ENCODE assay signal across 7 mouse cellular contexts in genomic region chr13:54610613-54610971, GRCm38 (mm10). TPM values are rescaled to one million over a fixed set of nuclear protein-coding genes. Genes with fewer than 3 reads are reported as not detected.
A peak's percentile ranks its signal among the peaks of the same experiment; 100 is the strongest.
DNase-seq lines count a peak whose midpoint lies in the region; ATAC-seq and TF ChIP-seq lines count a peak whose summit lies in the region.

No protein-coding gene starts in this region.

- H3K4me2 ChIP-seq in lung, embryonic 14.5 days = peak overlapping the region; percentile 98
- H3K4me2 ChIP-seq in liver, embryonic 12.5 days = peak overlapping the region; percentile 95
- H3K4me2 ChIP-seq in stomach, embryonic 14.5 days (replicated peaks; ENCODE audit: low read depth, low read length) = peak overlapping the region; percentile 95

- peak overlapping the region; percentile 73 for H3K4me3 ChIP-seq in lung, embryonic 14.5 days (ENCODE audit: low read depth, low read length)
- peak overlapping the region; percentile 83 for H3K4me3 ChIP-seq in liver, embryonic 12.5 days
- peak overlapping the region; percentile 62 for H3K4me3 ChIP-seq in stomach, embryonic 14.5 days (ENCODE audit: low read depth, low read length)

- no peak for DNase-seq in lung, embryonic 14.5 days
- no peak for DNase-seq in lung, postnatal 25 days (ENCODE audit: low spot score)
- DNase-seq in gastrocnemius, adult 8-10 months (ENCODE audit: low spot score in 2 of 2) = peak; percentile 17 to 20
- no peak for DNase-seq in T-cell, adult 2 months (ENCODE audit: low spot score)

- WGBS in lung, embryonic 14.5 days = 10% methylated on average over 13 of the region's 13 CpGs
- 15% methylated on average over 13 of the region's 13 CpGs for WGBS in liver, embryonic 12.5 days (ENCODE audit: insufficient replicate concordance)
- WGBS in stomach, embryonic 14.5 days = 12% methylated on average over 13 of the region's 13 CpGs

- H3K36me3 ChIP-seq in lung, embryonic 14.5 days (ENCODE audit: insufficient read depth) = no peaks in the 10 kb centered on the region
- peaks cover 14% of the 10 kb centered on the region for H3K36me3 ChIP-seq in liver, embryonic 12.5 days
- no peaks in the 10 kb centered on the region; the same call in 1 of the 2 replicates for H3K36me3 ChIP-seq in stomach, embryonic 14.5 days (ENCODE audit: control insufficient read depth, insufficient read depth, low read length)

- ATAC-seq in lung, embryonic 14.5 days (ENCODE audit: insufficient read depth) = peak; percentile 21
- ATAC-seq in common myeloid progenitor, adult 5-6 weeks (replicated peaks; ENCODE audit: low read depth, poor library complexity, severe bottlenecking) = peak; percentile 15; the same call in 1 of the 2 replicates
- ATAC-seq in liver, embryonic 12.5 days = no peak; the same call in 1 of the 2 replicates
- no peak for ATAC-seq in stomach, embryonic 14.5 days (ENCODE audit: insufficient number of reproducible peaks, insufficient read depth, low FRiP score, low read depth)

- H3K9me3 ChIP-seq in lung, embryonic 14.5 days (ENCODE audit: low read depth, low read length) = no peaks in the 10 kb centered on the region
- no peaks in the 10 kb centered on the region for H3K9me3 ChIP-seq in liver, embryonic 12.5 days (replicated peaks)
- H3K9me3 ChIP-seq in stomach, embryonic 14.5 days (ENCODE audit: control insufficient read depth, low read depth, low read length) = no peaks in the 10 kb centered on the region

- peak overlapping the region; percentile 74 for H3K9ac ChIP-seq in lung, embryonic 14.5 days
- peak overlapping the region; percentile 90 for H3K9ac ChIP-seq in liver, embryonic 12.5 days
- H3K9ac ChIP-seq in stomach, embryonic 14.5 days (replicated peaks; ENCODE audit: low read depth, low read length) = peak overlapping the region; percentile 67

- H3K27ac ChIP-seq in lung, embryonic 14.5 days (ENCODE audit: low read depth) = peak overlapping the region; percentile 69
- H3K27ac ChIP-seq in liver, embryonic 12.5 days = peak overlapping the region; percentile 83
- no peak overlapping the region; the same call in 1 of the 2 replicates for H3K27ac ChIP-seq in stomach, embryonic 14.5 days (ENCODE audit: low read length)

- H3K4me1 ChIP-seq in lung, embryonic 14.5 days (ENCODE audit: insufficient read depth) = no peaks in the 10 kb centered on the region
- H3K4me1 ChIP-seq in liver, embryonic 12.5 days = peaks cover 50% of the 10 kb centered on the region
- peaks cover 7% of the 10 kb centered on the region; the same call in 1 of the 2 replicates for H3K4me1 ChIP-seq in stomach, embryonic 14.5 days (ENCODE audit: control insufficient read depth, insufficient read depth, low read length)

- TF ChIP-seq CTCF in lung, embryonic 14.5 days (IDR thresholded peaks at IDR 0.05; ENCODE audit: low read depth) = no peak

- H3K27me3 ChIP-seq in lung, embryonic 14.5 days (ENCODE audit: insufficient read depth, low read length) = no peaks in the 10 kb centered on the region
- H3K27me3 ChIP-seq in liver, embryonic 12.5 days (replicated peaks) = no peaks in the 10 kb centered on the region
- no peaks in the 10 kb centered on the region for H3K27me3 ChIP-seq in stomach, embryonic 14.5 days (ENCODE audit: control insufficient read depth, insufficient read depth, low read length)

RNA-seq across cellular contexts. Expression of gene Cltb, which starts 0.6 kb away (rescaled TPM):
- 32.2 and 34.1 TPM in 2 replicates for polyA plus RNA-seq in lung, embryonic 14.5 days (2014; fragmentation: Nextera tagmentation; extraction: Ambion mirVana)
- total RNA-seq in common myeloid progenitor, adult 5-6 weeks (2017) = 13.4 and 23.5 TPM in 2 replicates
- total RNA-seq in gastrocnemius, adult 8-10 months (2022) = 100 to 1,000 TPM; 168 to 177 (median 172) TPM
- polyA plus RNA-seq in liver, embryonic 12.5 days (2016; fragmentation: Nextera tagmentation; extraction: Ambion mirVana) = 51.2 and 52.6 TPM in 2 replicates
- 40.3 and 45.6 TPM in 2 replicates for polyA plus RNA-seq in stomach, embryonic 14.5 days (2014; fragmentation: Nextera tagmentation; extraction: Ambion mirVana)

RNA-seq across cellular contexts. Expression of gene Faf2, which starts 11.0 kb away (rescaled TPM):
- polyA plus RNA-seq in lung, embryonic 14.5 days (2014; fragmentation: Nextera tagmentation; extraction: Ambion mirVana) = 103 and 106 TPM in 2 replicates
- total RNA-seq in common myeloid progenitor, adult 5-6 weeks (2017) = 35.5 and 63.5 TPM in 2 replicates
- 10 to 100 TPM; 11.6 to 12.1 (median 11.9) TPM for total RNA-seq in gastrocnemius, adult 8-10 months (2022)
- 35.3 and 39.9 TPM in 2 replicates for polyA plus RNA-seq in liver, embryonic 12.5 days (2016; fragmentation: Nextera tagmentation; extraction: Ambion mirVana)
- polyA plus RNA-seq in stomach, embryonic 14.5 days (2014; fragmentation: Nextera tagmentation; extraction: Ambion mirVana) = 120 and 131 TPM in 2 replicates

RNA-seq across cellular contexts. Expression of gene Higd2a, which starts 20.6 kb away (rescaled TPM):
- polyA plus RNA-seq in lung, embryonic 14.5 days (2014; fragmentation: Nextera tagmentation; extraction: Ambion mirVana) = 167 and 171 TPM in 2 replicates
- total RNA-seq in common myeloid progenitor, adult 5-6 weeks (2017) = 45.8 and 52.8 TPM in 2 replicates
- 100 to 1,000 TPM; 131 to 155 (median 141) TPM for total RNA-seq in gastrocnemius, adult 8-10 months (2022)
- 127 and 135 TPM in 2 replicates for polyA plus RNA-seq in liver, embryonic 12.5 days (2016; fragmentation: Nextera tagmentation; extraction: Ambion mirVana)
- 205 and 233 TPM in 2 replicates for polyA plus RNA-seq in stomach, embryonic 14.5 days (2014; fragmentation: Nextera tagmentation; extraction: Ambion mirVana)

RNA-seq across cellular contexts. Expression of gene Nop16, which starts 20.7 kb away (rescaled TPM):
- 70.2 and 84.2 TPM in 2 replicates for polyA plus RNA-seq in lung, embryonic 14.5 days (2014; fragmentation: Nextera tagmentation; extraction: Ambion mirVana)
- total RNA-seq in common myeloid progenitor, adult 5-6 weeks (2017) = 51.0 and 70.5 TPM in 2 replicates
- total RNA-seq in gastrocnemius, adult 8-10 months (2022) = 10 to 100 TPM; 14.8 to 18.9 (median 16.7) TPM
- polyA plus RNA-seq in liver, embryonic 12.5 days (2016; fragmentation: Nextera tagmentation; extraction: Ambion mirVana) = 82.4 and 85.5 TPM in 2 replicates
- polyA plus RNA-seq in stomach, embryonic 14.5 days (2014; fragmentation: Nextera tagmentation; extraction: Ambion mirVana) = 76.2 and 87.5 TPM in 2 replicates

RNA-seq across cellular contexts. Expression of gene Arl10, which starts 35.8 kb away (rescaled TPM):
- 23.8 and 28.2 TPM in 2 replicates for polyA plus RNA-seq in lung, embryonic 14.5 days (2014; fragmentation: Nextera tagmentation; extraction: Ambion mirVana)
- total RNA-seq in common myeloid progenitor, adult 5-6 weeks (2017) = 7.9 and 13.7 TPM in 2 replicates
- 1 to 10 TPM in 3 of 4 experiments, under 1 TPM in 1; 0.87 to 3.5 (median 2.1) TPM for total RNA-seq in gastrocnemius, adult 8-10 months (2022)
- 10.7 and 10.9 TPM in 2 replicates for polyA plus RNA-seq in liver, embryonic 12.5 days (2016; fragmentation: Nextera tagmentation; extraction: Ambion mirVana)
- polyA plus RNA-seq in stomach, embryonic 14.5 days (2014; fragmentation: Nextera tagmentation; extraction: Ambion mirVana) = 25.8 and 28.9 TPM in 2 replicates

Comparison
In these comparisons a context has a peak if more than half of its experiments do, and no peak if none do; other contexts are left out.
1. ATAC-seq: peak in lung, embryonic 14.5 days (single experiment) and common myeloid progenitor, adult 5-6 weeks (single experiment); none in liver, embryonic 12.5 days (single experiment) and stomach, embryonic 14.5 days (single experiment).
2. DNase-seq: peak in gastrocnemius, adult 8-10 months (2 of 2); none in lung, embryonic 14.5 days (single experiment), lung, postnatal 25 days (single experiment) and T-cell, adult 2 months (single experiment).
3. Peak in every context shown above with its lines, with median percentiles within 50 percentile points of each other: H3K4me2 ChIP-seq, H3K4me3 ChIP-seq and H3K9ac ChIP-seq.